Mouse (Mus musculus) CD4-positive naive resting alpha-beta T cell, adult 76 days (primary cell): ENCODE measurements around the gene Gm21028. TPM values are rescaled to one million over a fixed set of nuclear protein-coding genes. Genes with fewer than 3 reads are reported as not detected.

Source experiments
- total RNA-seq: library from RNA; stranded (reverse); gene quantifications from one replicate; pipeline ENCODE4 v1.2.4, GENCODE M21; 2023

The Gm21028 gene
- total RNA-seq = not detected

GRCm38 (mm10) chr7:42578488-42578887 lies at the start of gene Gm21028:
TSS of gene Gm21028 (minus strand) at chr7:42578588.

GRCm38 (mm10) chr7:42592413-42592812 lies 14.0 kb upstream of the Gm21028 start, which contains the start of gene Zfp977:
TSS of gene Zfp977 (minus strand) at chr7:42592547.

Other genes with a start within 250 kb of the Gm21028 start
- gene 4933421I07Rik, start 130.5 kb downstream of the Gm21028 start, total RNA-seq = not detected
- gene Zfp141, start 72.8 kb downstream of the Gm21028 start, total RNA-seq = 23.7 TPM
- not detected for gene Zfp977, start 14.0 kb upstream of the Gm21028 start, total RNA-seq
- gene Zfp976, start 64.0 kb upstream of the Gm21028 start, total RNA-seq = not detected
- 0.29 TPM for gene Zfp975, start 114.2 kb upstream of the Gm21028 start, total RNA-seq
- gene Gm17067, start 148.4 kb upstream of the Gm21028 start, total RNA-seq = not detected
- gene Vmn2r62, start 214.9 kb upstream of the Gm21028 start, total RNA-seq = not detected